Mouse (Mus musculus): ENCODE results near the gene Emc9. TPM values are rescaled to one million over a fixed set of nuclear protein-coding genes. Genes with fewer than 3 reads are reported as not detected.

Gene Emc9
- total RNA-seq, 2 experiments from 2014 or later, result 11.7 to 14.8 TPM

DNA sequence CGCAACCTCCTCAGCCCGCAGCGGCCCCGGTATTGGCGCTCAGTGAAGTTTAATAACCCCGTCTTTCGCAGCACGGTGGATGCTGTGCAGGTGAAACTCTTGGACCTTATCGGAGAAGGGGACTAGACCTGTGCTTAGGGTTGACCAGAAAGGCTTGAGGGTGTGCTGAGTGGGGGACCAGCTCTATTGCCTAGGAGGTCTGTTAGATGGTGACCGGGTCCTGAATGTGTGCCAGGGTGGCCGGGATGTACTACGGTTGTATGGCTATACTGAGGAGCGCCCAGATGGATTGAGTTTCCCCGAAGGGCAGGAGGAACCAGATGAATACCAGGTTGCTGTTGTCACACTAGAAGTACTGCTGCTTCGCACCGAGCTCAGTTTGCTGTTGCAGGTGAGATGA, 7.1 kb upstream of the Emc9 start:
- ATAC-seq (replicated peaks; ENCODE audit: low FRiP score, poor library complexity, severe bottlenecking), result 0 out of 2 replicates have a peak, but pooled peaks have one; percentile 8

DNA sequence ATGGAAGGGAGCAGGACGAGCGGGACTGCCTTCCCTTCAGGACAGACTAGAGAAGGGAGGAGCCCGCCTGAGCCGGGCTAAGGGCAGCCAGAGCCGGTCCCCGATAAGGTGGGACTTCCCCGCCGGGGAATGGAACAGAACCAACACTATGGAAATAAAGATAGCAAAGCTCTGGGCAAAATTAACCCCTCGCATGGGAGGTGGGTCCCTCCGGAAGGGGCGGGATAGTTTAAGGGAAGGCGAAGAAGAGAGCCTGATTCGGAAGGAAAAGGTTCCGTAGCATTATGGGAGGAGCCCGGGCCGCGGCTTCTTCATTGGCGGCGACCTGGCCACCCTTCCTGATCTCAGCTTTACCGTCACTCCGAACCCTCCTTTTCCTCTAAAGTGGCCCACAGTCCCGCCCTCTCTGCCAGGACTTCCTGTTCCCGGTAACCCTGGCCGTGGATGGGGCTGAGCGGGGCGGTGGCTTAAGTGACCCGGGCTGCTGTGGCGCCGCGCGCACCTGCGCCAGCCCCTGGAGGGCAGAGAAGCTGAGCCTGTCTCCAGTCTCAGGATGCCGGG, 6.3 kb upstream of the Emc9 start, which contains the start of gene Rnf31:
TSS of gene Rnf31 (plus strand) at position 378 of the 561 bp plus-strand sequence.
- ATAC-seq (replicated peaks; ENCODE audit: low FRiP score, poor library complexity, severe bottlenecking), result peak; percentile 88

DNA sequence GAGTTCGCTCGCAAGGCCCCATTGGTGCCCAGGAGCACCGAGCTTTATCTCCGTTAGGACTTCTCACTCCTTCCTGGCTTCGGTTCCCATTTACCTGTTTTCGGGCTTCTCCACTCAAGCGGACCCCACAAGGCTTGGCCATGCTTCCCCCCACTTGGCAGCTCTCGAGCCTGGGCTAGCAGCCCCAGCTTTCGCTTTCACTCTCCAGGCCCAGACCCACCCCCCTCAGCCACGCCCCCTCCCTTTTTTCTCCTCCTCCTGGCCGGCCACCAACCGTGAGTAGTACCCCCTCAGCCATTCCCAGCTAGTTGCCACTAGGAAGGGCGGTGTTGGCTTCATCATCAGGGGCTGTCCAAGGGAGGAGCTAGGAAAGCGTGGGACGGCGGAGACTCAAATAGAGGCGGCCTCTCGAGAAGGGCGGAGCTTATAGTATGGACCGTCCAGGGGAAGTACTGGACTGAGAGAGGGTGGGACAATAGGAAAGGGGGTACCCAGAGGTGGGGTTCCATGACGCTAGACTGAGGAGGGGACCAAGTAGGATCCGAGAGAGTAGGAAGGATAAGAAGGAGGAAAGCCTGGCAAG, 5.7 kb upstream of the Emc9 start, which contains the start of gene Psme2:
TSS of gene Psme2 (minus strand) at position 366 of the 583 bp plus-strand sequence.
- peak; percentile 79 for ATAC-seq (replicated peaks; ENCODE audit: low FRiP score, poor library complexity, severe bottlenecking)

DNA sequence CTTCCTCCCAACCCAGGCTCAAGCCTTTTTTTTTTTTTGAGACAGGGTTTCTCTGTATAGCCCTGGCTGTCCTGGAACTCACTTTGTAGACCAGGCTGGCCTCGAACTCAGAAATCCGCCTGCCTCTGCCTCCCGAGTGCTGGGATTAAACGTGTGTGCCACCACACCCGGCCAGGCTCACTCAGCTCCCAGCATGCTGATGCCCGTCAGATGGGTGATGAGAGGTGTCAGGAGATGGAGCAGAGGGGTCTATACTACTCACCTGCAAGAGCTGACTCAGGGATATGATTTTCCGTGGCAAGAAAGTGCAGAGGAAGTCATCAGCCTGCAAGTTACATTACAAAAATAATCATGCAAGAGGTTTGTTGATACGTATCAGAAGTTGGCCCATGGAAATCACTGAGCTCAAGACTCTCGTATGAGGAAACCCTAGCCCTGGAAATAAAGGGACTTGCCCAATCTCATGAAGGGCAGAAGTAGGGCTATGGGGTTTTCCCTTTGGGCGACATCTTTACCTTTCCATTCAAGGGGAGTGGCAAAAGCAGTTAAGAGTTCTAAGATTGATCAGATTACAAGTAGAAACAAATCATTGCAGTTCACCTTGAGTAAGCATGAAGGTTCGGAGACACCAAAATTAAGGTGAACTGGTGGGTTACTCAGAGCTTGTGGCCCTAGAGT, 4.8 kb upstream of the Emc9 start:
- no peak for ATAC-seq (replicated peaks; ENCODE audit: low FRiP score, poor library complexity, severe bottlenecking)

DNA sequence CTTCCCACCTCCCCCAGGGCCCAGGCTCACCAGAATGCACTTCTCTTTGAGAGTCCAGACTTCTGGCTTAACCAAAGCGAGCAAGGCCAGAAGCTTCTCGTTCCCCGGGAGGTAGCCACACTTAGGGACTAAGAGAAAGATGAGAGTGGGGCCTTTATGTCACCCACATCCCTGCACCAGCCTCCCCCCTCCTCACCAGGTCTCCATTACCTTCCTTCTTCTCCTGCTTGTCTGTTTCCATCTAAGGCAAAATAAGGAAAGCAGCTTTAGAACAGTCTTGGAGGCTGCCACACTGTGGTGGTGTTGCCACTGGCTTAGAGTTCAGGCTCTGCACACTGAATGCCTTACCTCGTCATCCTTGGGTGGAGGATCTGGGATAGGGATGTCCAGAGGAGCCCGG, 4.2 kb upstream of the Emc9 start:
- no peak for ATAC-seq (replicated peaks; ENCODE audit: low FRiP score, poor library complexity, severe bottlenecking)

DNA sequence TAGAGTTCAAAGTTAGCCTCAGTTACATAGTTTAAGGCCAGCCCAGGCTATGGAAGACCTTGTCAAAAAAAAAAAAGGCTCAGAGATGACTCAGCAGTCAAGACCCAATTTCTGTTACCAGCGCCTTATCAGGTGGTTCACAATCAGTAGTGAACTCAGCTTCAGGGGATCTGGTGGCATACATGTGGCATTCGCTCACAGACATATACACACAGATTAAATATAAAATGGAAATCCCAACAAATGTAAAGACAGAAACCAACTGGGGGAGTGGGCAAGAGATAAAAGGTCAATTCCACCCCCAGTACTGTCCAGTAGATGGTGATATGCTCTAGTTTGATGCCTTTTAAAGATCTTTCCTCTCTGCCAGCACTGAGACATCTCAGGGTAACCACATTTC, 1.0 kb upstream of the Emc9 start:
- peak; percentile 48 for ATAC-seq (replicated peaks; ENCODE audit: low FRiP score, poor library complexity, severe bottlenecking)

- peak; percentile 50 for ATAC-seq (replicated peaks; ENCODE audit: low FRiP score, poor library complexity, severe bottlenecking)
Observed at GRCm38 (mm10) chr14:55585566-55585960, 461 bp upstream of the Emc9 start.

DNA sequence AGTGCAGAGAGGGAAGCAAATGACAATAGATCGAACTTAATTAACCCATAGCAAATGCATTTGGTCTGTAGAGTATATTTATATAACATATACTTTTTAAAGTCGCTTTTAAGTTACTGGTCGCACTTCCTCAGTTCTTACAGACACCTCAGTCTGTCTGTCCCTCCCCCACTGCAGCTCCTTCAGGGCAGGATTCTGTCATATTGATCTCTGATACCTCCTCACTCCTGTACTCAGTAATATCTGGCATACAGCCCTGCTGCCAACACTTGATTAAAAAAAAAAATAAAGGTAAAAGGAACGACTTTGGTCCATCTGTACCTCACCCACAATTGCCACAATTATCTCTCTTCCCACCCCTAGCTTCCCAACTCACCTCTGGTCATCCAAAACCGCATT, 800 bp downstream of the Emc9 start:
- no peak for ATAC-seq (replicated peaks; ENCODE audit: low FRiP score, poor library complexity, severe bottlenecking)

GRCm38 (mm10) chr14:55581981-55582681, 3.0 kb downstream of the Emc9 start:
- ATAC-seq (replicated peaks; ENCODE audit: low FRiP score, poor library complexity, severe bottlenecking), result no peak

DNA sequence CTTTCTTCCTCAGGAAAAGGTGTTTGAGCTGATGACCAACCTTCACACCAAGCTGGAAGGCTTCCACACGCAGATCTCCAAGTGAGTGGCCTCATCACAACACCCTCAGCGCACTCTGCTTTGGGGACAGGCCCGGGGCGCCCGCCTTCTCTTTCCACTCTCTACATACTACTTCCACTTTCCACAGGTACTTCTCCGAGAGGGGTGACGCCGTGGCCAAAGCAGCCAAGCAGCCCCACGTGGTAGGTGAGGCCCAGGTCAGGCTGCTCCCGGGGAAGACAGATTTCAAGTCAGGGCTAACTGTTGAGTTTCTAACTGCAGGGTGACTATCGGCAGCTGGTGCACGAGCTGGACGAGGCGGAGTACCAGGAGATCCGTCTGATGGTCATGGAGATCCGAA, 4.4 kb downstream of the Emc9 start:
- ATAC-seq (replicated peaks; ENCODE audit: low FRiP score, poor library complexity, severe bottlenecking), result no peak

DNA sequence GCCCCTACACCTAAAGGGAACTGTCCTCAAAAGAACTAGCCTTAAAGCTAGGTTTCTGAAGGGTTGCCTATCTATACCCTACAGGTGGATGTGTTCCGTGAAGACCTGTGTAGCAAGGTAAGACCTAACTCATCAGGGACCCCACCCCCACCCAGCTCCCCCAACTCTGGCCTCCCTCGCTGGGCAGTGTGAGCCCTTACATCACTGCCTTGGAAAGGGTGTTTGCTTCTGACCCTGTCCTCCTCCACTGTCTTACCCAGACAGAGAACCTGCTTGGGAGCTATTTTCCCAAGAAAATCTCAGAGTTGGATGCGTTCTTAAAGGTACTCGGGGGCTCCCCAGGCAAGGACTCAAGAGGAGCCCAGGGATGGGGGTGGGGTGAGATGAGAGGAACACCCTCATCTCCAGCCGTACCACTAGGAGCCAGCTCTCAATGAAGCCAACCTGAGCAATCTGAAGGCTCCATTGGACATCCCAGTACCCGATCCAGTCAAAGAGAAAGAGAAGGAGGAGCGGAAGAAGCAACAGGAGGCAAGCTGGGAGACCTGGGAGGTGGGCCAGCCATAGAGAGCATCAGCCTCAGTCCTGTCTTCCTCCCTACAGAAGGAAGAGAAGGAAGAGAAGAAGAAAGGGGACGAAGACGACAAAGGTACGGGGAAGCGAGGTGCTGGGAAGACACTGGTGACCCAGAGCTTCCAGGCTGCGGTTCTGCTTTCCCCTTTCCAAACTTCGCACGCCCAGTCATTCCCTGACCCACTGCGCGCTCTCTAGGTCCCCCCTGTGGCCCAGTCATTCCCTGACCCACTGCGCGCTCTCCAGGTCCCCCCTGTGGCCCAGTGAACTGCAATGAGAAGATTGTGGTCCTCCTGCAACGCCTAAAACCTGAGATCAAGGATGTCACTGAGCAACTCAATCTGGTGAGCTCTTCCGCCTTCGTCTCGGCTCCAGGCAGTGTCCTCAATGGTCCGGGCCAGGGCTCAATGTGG, 5.3 kb downstream of the Emc9 start:
- no peak for ATAC-seq (replicated peaks; ENCODE audit: low FRiP score, poor library complexity, severe bottlenecking)

- ATAC-seq (replicated peaks; ENCODE audit: low FRiP score, poor library complexity, severe bottlenecking), result peak; percentile 61
Observed at GRCm38 (mm10) chr14:55578668-55579269, 6.3 kb downstream of the Emc9 start.

DNA sequence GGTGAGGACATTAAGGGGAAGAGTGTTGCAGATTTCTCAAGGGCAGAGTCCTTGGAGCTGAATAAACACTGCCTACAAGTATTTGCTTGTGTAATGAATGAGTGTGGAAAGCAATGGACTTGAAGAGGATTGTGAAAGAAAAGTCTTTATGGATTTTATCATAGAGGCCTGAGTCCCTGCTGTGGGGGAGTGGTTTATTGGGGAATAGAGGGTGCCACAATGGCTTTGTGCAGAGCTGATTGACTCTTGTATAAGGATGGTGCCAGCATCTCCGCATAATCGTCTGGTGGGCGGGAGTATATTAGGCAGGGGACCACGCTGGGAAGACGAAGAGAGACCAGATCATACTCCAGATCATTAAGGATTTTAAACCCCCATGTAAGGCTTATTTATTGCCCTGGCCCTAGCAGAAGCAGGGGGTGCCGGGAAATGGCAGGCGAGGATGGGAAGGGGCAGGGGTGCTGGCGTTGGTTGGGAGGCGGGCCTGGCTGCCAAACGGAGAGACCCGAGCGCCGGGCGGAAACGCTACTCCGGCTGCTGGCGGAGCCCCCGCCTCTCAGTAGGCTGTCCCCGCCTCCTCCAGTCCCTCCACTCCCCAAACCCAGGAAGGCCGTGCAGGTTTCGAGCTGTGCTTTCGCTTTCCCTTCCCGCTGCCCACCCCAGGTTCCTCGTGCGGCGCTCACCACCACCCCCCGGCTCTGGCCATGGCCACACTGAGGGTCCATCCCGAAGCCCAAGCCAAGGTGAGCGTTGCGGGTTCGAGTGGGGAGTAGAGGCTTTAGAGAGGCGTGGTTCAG, 7.0 kb downstream of the Emc9 start, which contains the start of gene Psme1:
TSS of gene Psme1 (plus strand) at position 253 of the 797 bp plus-strand sequence.
- peak; percentile 71 for ATAC-seq (replicated peaks; ENCODE audit: low FRiP score, poor library complexity, severe bottlenecking)

GRCm38 (mm10) chr14:55576376-55576775, 8.7 kb downstream of the Emc9 start:
- no peak for ATAC-seq (replicated peaks; ENCODE audit: low FRiP score, poor library complexity, severe bottlenecking)

- ATAC-seq (replicated peaks; ENCODE audit: low FRiP score, poor library complexity, severe bottlenecking), result no peak
Observed at GRCm38 (mm10) chr14:55575711-55576110, 9.4 kb downstream of the Emc9 start.

GRCm38 (mm10) chr14:55575302-55575701, 9.8 kb downstream of the Emc9 start, which contains the start of gene Fitm1:
Gene Fitm1, plus strand, starts transcription at chr14:55575617.
- no peak for ATAC-seq (replicated peaks; ENCODE audit: low FRiP score, poor library complexity, severe bottlenecking)

- ATAC-seq (replicated peaks; ENCODE audit: low FRiP score, poor library complexity, severe bottlenecking), result no peak
Observed at GRCm38 (mm10) chr14:55571760-55572159, 13.3 kb downstream of the Emc9 start.

GRCm38 (mm10) chr14:55570588-55570987, 14.5 kb downstream of the Emc9 start:
- ATAC-seq (replicated peaks; ENCODE audit: low FRiP score, poor library complexity, severe bottlenecking), result no peak
